Mouse (Mus musculus) heart, embryonic 10.5 days (tissue): ENCODE measurements around the gene Bex3. TPM values are rescaled to one million over a fixed set of nuclear protein-coding genes. Genes with fewer than 3 reads are reported as not detected.
"Not testable (repeated sequence)": the region's sequence is repeated elsewhere in the genome, so short reads cannot be mapped to it uniquely, and the experiment has no call there.

Experiments
- DNase-seq: peaks from one replicate; pipeline ENCODE4 v3.0.0-alpha.2; 2017; ENCODE audit warnings: low spot score
- H3K27ac ChIP-seq: fragments of 300-500 bp; sonication (generic); 2 replicates; pipeline ENCODE4 v1.5.1; 2016; ENCODE audit warnings: mild to moderate bottlenecking
- H3K27me3 ChIP-seq: fragments of 300-500 bp; sonication (generic); 2 replicates; pipeline ENCODE4 v1.6.1; 2016; ENCODE audit warnings: mild to moderate bottlenecking; ENCODE audit not compliant: poor library complexity, insufficient read depth, severe bottlenecking
- H3K36me3 ChIP-seq: fragments of 300-500 bp; sonication (generic); 2 replicates; pipeline ENCODE4 v1.6.1; 2016; ENCODE audit warnings: mild to moderate bottlenecking, moderate library complexity
- H3K4me1 ChIP-seq: fragments of 300-500 bp; sonication (generic); 2 replicates; pipeline ENCODE4 v1.6.1; 2016; ENCODE audit warnings: mild to moderate bottlenecking
- H3K4me3 ChIP-seq: fragments of 300-500 bp; sonication (generic); 2 replicates; pipeline ENCODE4 v1.5.1; 2016; ENCODE audit warnings: mild to moderate bottlenecking, moderate library complexity
- H3K9me3 ChIP-seq: fragments of 300-500 bp; sonication (generic); 2 replicates; pipeline ENCODE4 v1.6.1; 2016; ENCODE audit warnings: mild to moderate bottlenecking, moderate library complexity
- WGBS: fragments of 180-500 bp; shearing (Covaris S2); methylation state at CpG from one replicate; pipeline ENCODE4 v1.1.7; 2016; 5-methylcytosine and 5-hydroxymethylcytosine counted together
- polyA plus RNA-seq: library from polyadenylated mRNA; unstranded; fragments of >200 nt; fragmentation: Nextera tagmentation; extraction: Ambion mirVana; gene quantifications from 2 replicates; pipeline ENCODE4 v1.2.1, GENCODE M21; 2016

Gene Bex3
- polyA plus RNA-seq, 1 experiment from 2014 or later = 1,033 TPM

DNA sequence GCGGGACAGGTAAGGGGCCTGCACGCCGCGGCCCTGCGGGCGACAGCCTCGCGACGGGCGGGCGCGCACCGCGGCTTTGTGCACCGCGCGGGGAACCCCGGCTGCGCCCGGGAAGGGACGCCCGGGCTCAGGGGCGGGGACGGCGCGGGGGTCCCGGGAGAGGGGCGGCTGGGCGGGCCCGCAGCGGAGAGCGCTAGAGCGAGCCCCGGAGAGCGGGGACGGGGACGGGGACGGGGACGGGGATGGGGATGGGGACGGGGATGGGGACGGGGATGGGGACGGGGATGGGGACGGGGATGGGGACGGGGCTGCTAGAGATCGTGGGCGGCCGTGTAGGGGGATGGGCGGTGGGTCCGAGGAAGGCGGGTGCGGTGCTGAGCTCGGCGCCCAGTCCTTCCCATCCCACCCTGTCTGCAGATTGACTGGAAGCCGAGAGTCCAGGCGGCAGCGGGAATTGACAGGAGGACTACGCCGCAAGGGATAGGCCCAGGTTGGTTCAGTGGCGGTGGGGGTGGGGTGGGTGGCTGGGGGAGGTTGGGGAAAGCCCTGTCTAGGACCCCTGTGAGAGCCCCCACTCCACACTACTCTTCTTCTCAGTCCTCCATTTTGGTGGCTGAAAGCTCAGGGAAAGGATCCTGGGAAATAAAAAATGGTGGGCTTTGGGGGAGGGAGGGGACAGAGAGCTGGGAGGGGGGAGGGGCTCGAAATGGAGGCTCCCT lies 499 bp downstream of the Bex3 start:
- peak overlapping the region; percentile 79 for H3K27ac ChIP-seq
- 23% methylated on average over 13 of the region's 60 CpGs for WGBS
- not testable (repeated sequence) for H3K36me3 ChIP-seq, DNase-seq, H3K4me1 ChIP-seq, H3K9me3 ChIP-seq, H3K27me3 ChIP-seq
- peak overlapping the region; percentile 57 for H3K4me3 ChIP-seq

DNA sequence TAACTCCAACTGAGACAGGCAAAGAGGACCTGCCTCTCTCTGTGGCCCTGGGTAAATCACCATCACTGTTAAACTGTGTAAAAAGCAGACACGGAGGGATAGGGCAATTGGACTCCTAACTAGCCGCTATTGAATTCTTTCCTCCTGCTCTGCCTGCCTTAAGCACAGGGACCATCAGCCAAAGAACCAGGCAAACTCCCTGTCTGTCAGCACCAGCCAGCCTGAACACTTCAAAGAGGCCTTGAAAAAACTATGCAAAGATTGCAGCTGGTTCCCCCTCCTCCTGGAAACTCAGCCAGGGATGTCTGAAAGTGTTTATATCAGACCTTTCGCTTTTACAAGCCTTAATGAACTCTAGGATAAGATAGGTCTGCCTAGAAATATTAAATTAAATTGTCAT lies 4.5 kb downstream of the Bex3 start:
- Histone ChIP-seq H3K27me3 (no peaks in the 10 kb centered on the region), H3K9me3 (no peaks in the 10 kb centered on the region), H3K36me3 (peaks cover 6% of the 10 kb centered on the region; the same call in 1 of the 2 replicates), H3K27ac (no peak overlapping the region), H3K4me3 (no peak overlapping the region), H3K4me1 (peaks cover 5% of the 10 kb centered on the region; the same call in 1 of the 2 replicates)
- peak; percentile 76 for DNase-seq
- 31% methylated on average over 3 of the region's 3 CpGs for WGBS

DNA sequence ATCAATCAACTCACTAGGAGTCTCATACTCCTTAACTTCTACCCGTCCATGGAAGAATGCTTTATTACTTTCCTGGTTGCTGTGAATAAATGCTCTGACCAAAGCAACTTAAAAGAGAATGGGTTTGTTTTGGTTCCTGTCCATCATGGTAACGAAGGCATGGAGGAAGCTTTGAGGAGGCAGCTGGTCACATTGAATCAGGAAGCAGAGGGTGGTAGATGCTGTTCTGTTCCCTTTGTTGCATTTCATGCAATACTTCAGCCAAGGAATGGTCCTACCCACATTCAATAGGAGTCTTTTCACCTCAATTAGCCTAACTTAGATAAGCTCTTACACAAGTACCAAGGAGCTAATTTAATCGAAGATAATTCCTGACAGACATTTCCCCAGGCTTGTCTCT lies 5.3 kb downstream of the Bex3 start:
- Histone ChIP-seq H3K4me1 (peaks cover 5% of the 10 kb centered on the region; the same call in 1 of the 2 replicates), H3K27ac (no peak overlapping the region), H3K27me3 (no peaks in the 10 kb centered on the region), H3K36me3 (peaks cover 6% of the 10 kb centered on the region; the same call in 1 of the 2 replicates), H3K9me3 (no peaks in the 10 kb centered on the region), H3K4me3 (no peak overlapping the region)
- no peak for DNase-seq
- 38% methylated on average over 3 of the region's 3 CpGs for WGBS

DNA sequence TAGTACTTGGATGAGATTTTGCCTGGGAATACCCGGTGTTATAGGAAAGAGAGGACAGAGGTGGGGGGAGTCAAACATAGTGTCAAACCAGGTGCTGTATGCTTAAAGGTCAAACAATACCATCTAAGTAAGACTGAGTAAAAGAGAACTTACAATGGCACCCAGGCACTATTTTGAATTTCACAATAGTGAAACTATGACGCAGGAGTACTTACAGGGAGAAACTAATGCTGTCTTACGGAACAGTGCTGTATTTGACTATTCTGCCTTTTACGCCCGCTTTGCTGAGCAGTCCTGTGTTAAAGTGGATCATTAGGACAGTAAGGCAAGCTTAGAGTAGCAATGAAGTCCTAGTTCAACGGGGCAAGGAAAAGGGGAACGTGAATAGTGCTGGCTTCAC lies 7.5 kb downstream of the Bex3 start:
- Histone ChIP-seq H3K4me1 (no peaks in the 10 kb centered on the region), H3K36me3 (no peaks in the 10 kb centered on the region), H3K9me3 (no peaks in the 10 kb centered on the region), H3K27me3 (no peaks in the 10 kb centered on the region), H3K27ac (no peak overlapping the region), H3K4me3 (no peak overlapping the region)
- WGBS = 79% methylated on average over 7 of the region's 7 CpGs
- no peak for DNase-seq

DNA sequence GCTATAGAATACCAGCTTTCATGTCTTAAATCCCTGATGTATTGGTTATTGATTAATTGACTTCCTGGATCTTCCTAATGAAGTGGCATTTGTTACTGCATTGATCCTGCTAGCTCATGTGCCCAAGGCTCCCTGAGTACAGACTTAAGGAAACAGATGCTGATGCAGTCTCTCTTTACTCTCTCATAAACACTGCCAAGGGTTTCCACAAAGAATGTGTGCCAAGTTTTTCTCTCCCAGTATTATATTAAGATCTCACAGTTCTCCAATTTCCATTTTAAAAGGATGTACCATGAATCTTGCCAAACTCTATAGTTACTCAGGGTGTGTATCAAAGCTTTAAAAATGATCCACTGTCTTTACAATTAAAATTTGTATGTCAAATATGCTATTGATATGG lies 8.3 kb downstream of the Bex3 start:
- no peaks in the 10 kb centered on the region for H3K36me3 ChIP-seq
- no peak overlapping the region for H3K27ac ChIP-seq
- no peak overlapping the region for H3K4me3 ChIP-seq
- no peak for DNase-seq
- no peaks in the 10 kb centered on the region for H3K27me3 ChIP-seq
- H3K4me1 ChIP-seq = no peaks in the 10 kb centered on the region
- no peaks in the 10 kb centered on the region for H3K9me3 ChIP-seq

DNA sequence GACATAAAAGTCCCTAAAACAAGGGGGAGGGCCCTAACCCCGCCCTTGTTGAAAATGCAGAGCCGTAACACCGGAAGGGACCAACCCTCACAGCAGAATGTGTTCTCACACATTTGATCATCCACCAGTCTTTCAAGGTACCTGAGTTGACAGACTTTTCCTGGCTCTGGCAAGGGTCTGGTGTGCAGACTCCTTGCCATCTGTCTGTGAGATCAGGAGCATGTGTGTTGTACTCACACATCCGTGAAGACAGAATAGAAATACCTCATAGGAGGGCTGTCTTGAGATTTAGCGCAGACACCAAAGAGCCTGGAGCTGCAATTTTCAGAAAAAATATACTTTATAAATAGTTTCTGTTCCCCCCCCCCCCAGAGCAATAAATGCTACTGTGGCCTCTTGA lies 9.4 kb downstream of the Bex3 start:
- H3K9me3 ChIP-seq = no peaks in the 10 kb centered on the region
- H3K27me3 ChIP-seq = no peaks in the 10 kb centered on the region
- no peak overlapping the region for H3K4me3 ChIP-seq
- H3K36me3 ChIP-seq = no peaks in the 10 kb centered on the region
- DNase-seq = no peak
- no peaks in the 10 kb centered on the region for H3K4me1 ChIP-seq
- no peak overlapping the region for H3K27ac ChIP-seq
- WGBS = 75% methylated on average over 5 of the region's 5 CpGs

DNA sequence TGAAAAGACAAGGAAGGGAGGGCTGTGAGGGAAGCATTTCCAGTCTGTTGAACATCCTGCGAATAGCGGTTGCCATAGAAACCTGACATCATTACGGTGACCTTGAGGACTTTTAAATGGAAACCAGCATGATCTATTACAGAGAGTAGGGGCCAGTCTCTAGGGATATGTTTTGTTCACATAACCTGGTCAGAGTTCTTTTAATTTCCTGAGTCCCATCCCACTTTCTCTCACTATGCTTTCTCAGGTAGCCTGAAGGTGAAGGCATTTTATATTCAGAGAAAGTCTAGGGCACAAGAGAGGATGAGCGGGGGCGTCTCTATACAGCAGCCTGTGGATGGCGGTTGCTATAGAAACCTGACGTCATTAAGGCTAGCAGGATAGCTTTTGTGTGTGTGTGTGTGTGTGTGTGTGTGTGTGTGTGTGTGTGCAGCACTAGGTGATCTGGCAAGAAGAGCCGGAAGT lies 20.8 kb downstream of the Bex3 start:
- H3K27me3 ChIP-seq = no peaks in the 10 kb centered on the region
- no peaks in the 10 kb centered on the region for H3K4me1 ChIP-seq
- no peaks in the 10 kb centered on the region for H3K9me3 ChIP-seq
- H3K4me3 ChIP-seq = no peak overlapping the region
- 45% methylated on average over 8 of the region's 8 CpGs for WGBS
- H3K27ac ChIP-seq = no peak overlapping the region
- no peak for DNase-seq
- no peaks in the 10 kb centered on the region for H3K36me3 ChIP-seq

DNA sequence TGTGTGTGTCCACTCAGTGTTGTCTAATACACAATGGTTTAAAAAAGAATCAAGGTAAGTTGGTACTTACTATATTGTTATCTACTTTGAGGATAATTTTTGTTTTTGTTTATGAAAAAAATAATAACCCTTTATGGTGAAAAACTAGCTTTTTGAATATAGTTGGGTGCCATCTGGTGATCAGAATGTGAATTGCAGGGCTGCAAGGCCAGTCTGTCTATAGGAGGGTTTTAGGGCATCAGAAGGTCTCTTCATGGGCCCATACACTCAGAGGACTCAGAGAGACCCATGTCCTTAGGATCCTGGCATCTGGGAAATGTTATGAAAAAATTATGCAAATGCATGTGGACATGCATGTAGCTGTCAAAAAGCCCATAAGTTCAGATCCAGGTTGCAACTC lies 34.2 kb downstream of the Bex3 start:
- H3K27me3 ChIP-seq = no peaks in the 10 kb centered on the region
- H3K4me1 ChIP-seq = no peaks in the 10 kb centered on the region
- H3K36me3 ChIP-seq = no peaks in the 10 kb centered on the region
- no peak for DNase-seq
- H3K9me3 ChIP-seq = no peaks in the 10 kb centered on the region
- no peak overlapping the region for H3K27ac ChIP-seq
- no peak overlapping the region for H3K4me3 ChIP-seq

DNA sequence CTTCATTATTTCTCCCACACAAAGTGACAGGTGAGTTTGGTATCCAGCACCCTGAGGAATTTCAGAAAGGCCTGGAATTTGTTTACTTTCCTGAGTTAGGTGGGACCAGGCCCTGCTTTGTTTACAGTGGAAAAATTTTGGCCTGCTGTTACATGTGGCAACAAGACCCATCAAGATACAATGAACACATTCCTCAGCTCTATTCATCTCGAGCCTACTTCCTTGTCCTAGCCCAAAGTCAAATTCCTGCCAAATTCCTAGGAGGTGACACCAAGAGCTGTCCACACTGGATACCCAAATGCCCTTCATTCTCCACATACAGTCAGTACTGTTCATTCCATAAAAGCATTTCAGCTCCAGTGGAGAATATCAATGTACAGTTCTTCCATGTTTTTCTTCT lies 36.1 kb downstream of the Bex3 start:
- no peaks in the 10 kb centered on the region for H3K4me1 ChIP-seq
- H3K27ac ChIP-seq = no peak overlapping the region
- 30% methylated on average over 1 of the region's 1 CpGs for WGBS
- H3K27me3 ChIP-seq = no peaks in the 10 kb centered on the region
- H3K9me3 ChIP-seq = no peaks in the 10 kb centered on the region
- no peak overlapping the region for H3K4me3 ChIP-seq
- no peaks in the 10 kb centered on the region for H3K36me3 ChIP-seq
- DNase-seq = no peak

DNA sequence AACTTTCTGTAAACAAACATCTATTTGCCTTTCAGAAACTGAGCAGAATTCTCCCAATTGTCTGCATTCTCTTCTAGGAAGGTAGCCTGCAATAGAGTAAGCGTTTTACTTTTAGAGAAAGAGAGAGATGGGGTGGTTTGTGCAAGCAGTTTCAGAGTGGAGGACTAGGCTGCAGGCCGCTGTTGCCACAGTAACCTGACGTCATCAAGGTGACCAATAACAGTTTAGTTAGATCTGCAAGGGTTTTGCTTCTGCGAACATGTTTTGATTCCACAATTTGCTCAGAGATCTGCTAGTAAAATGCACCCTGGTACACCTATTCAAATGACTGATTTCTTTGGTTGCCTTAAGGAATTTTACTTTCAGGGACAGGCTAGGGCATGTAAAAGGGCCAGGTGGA lies 43.2 kb downstream of the Bex3 start:
- Histone ChIP-seq H3K4me3 (no peak overlapping the region), H3K4me1 (no peaks in the 10 kb centered on the region), H3K9me3 (no peaks in the 10 kb centered on the region), H3K27ac (no peak overlapping the region), H3K36me3 (no peaks in the 10 kb centered on the region), H3K27me3 (no peaks in the 10 kb centered on the region)
- DNase-seq = no peak
- WGBS = 58% methylated on average over 4 of the region's 4 CpGs

DNA sequence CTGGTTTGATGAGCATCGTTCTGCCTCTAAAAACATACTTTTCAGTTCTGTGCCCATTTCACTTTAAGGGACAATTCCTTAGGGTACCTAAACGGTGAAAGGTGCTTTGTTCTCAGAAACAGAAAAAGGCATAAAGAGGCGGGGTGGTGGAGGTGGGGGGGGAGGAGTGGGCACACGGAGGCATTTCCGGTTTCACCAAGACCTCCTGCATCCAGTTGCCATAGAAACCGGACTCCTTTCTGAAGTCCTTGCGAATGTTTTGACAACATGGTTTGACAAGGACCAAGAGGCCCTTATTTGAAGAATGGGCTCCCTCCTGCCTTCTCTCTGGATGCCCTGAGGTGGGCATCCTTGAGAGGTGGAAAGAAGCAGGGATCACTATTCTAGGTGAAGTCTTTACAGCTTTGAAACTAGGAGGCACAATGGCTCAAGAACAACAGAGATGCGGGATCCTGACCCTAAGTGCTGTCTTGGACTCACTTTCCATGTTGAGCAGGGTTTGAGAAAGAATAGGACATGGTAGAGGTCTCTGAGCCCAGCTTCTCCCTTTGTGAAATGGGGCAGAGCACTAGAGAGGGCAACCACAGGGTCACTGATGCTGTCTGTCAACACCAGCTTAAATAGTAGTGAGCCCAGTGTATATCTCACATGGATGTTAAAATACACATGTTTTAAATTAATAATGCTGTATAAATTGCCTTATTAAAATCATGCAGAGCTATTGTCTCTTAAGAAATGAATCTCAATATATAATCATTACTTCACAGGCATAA lies 43.9 kb downstream of the Bex3 start:
- 42% methylated on average over 8 of the region's 8 CpGs for WGBS
- H3K4me1 ChIP-seq = no peaks in the 10 kb centered on the region
- no peak overlapping the region for H3K27ac ChIP-seq
- no peaks in the 10 kb centered on the region for H3K27me3 ChIP-seq
- H3K36me3 ChIP-seq = no peaks in the 10 kb centered on the region
- no peak for DNase-seq
- no peaks in the 10 kb centered on the region for H3K9me3 ChIP-seq
- H3K4me3 ChIP-seq = no peak overlapping the region

DNA sequence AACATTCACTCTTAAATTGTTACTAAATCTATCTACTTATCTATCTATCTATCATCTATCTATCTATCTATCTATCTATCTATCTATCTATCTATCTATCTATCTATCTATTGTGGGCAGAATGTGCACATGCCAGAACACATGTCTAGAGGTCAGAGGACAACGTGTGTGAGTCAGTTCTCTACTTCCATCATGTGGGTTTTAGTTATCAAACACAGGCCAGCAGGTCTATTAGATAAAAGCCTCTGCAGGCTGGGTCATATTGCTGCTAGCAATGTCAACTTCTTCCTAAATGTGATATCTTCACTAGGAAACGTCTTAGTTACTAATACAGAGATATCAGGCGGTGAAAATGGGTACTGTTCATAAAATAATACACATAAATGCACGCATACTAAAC lies 49.9 kb downstream of the Bex3 start:
- Histone ChIP-seq H3K4me3 (no peak overlapping the region), H3K4me1 (no peaks in the 10 kb centered on the region), H3K27ac (no peak overlapping the region), H3K27me3 (no peaks in the 10 kb centered on the region), H3K36me3 (no peaks in the 10 kb centered on the region), H3K9me3 (no peaks in the 10 kb centered on the region)
- WGBS = 60% methylated on average over 4 of the region's 4 CpGs
- DNase-seq = no peak
